Mouse (Mus musculus) right cerebral cortex, adult 2 months (tissue): ENCODE data around the gene Oog2.
"Not testable (repeated sequence)": the region's sequence is repeated elsewhere in the genome, so short reads cannot be mapped to it uniquely, and the experiment has no call there.

Experiments used
- DNase-seq, 2 experiments: peaks; one replicate each; pipeline ENCODE4 v3.0.0; 2021 to 2022; ENCODE audit warnings: low spot score in 2 of 2

The Oog2 gene

DNA sequence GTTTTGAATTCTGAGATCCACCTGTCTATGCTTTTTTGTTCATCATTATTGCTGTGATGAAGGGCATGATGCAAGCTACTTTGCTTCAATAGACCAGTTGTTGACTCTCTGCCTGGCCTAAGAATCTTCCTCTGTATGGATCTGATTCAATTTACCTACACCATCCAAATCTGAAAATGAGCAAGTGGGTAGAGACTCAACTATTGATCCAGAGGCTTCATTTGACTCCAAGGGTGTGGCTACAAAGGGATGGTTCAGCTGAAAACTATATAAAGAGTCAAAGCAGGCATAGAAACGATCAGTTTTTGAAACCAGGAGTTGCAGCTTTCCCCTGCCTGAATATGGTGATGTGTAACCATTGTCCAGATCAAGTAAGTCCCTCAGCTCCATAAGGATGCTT, at the start of gene Oog2:
Oog2 (plus strand) TSS at position 301 of the 400 bp plus-strand sequence.
- DNase-seq, result no peak

DNA sequence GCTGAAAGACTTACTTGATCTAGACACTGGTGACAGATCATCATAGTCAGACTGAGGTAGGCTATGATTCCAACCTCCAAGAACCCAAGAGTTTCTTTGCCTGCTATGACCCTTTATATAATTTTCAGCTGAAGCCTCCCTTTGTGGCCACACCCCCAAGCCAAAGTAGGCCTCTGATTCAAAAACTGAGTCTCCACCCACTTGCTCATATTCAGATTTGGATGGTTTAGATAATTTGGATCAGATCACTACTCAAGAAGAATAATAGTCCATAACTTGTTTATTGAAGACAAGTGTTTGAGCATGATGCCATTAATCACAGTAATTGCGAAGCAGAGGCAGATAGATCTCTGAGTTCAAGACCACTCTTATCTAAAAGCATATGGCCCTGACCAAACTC, 28.0 kb upstream of the Oog2 start, which contains the start of gene Oog3:
Oog3 (minus strand) TSS at position 101 of the 400 bp plus-strand sequence.
- no peak for DNase-seq

DNA sequence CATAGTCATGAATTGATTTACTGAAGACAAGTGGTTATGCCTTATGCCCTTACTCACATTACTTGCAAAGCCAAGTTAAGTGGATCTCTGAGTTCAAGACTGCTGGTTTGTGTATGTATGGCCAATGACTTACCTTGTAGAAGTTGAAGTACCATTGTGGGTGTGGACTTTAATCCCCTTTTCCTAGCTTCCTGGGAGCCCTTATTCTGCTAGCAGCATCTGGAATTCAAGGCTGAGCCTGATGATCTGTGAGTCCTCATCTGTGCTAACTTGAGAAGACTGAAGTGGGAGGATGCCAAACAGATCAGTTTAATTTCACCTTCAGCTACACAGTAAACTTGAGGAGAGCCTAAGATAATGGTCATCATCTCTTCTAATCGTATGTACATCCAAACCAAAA, 22.7 kb downstream of the Oog2 start, which contains the start of gene C87977:
C87977 (minus strand) TSS at position 101 of the 400 bp plus-strand sequence.
- DNase-seq, result not testable (repeated sequence)
